Mouse (Mus musculus) layer of hippocampus, adult 11-12 months (tissue): ENCODE measurements at regions not wholly inside any gene's neighbourhood (a gene's known extent, or its start where the extent isn't known, plus 50 kb on each side); places are given as distances from the start of the nearest gene placed in this dataset.
A peak's percentile ranks its signal among the peaks of the same experiment; 100 is the strongest.

Experiments
- DNase-seq: peaks from one replicate; pipeline ENCODE4 v3.0.0; 2022; ENCODE audit warnings: low spot score

DNA sequence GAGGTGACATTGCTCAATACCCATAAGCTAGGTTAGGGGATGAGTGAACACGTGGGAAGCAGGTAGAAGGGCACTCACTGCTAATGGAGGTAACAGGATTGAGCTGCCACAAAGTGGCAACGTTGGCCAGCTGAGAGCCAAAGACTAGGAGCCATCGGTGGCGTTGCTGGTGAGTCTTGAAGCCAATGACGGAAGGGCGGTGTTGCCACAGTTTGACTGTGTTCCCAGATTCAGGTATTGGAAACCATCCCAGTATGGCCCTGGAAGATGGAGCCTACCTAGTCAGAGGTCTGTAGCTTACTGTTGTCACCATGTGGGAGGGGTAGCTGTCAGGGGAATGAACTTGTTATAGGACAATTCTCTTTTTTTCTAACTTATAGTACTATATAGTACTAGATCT lies 158.4 kb downstream of the Ly86 start:
- no peak for DNase-seq

DNA sequence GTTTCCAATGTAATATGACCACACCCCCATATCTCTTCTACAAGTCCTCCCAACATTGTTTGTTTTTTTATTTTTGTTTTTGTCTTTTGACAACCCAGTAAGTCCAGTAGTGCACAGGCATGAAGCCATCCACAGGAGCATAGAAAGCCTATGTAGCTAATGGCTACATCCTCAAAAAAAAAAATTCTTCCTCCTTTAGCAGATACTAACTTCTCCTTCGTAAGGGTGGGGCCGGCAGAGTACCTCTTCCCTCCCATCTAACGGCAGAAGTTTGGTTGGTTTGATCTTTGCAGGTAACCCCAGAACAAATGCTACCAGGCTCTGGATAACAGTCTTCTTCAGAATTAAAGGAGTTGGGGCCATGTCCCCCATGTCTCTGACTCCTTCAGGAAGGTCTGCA lies 158.9 kb downstream of the Ly86 start:
- DNase-seq, result no peak

DNA sequence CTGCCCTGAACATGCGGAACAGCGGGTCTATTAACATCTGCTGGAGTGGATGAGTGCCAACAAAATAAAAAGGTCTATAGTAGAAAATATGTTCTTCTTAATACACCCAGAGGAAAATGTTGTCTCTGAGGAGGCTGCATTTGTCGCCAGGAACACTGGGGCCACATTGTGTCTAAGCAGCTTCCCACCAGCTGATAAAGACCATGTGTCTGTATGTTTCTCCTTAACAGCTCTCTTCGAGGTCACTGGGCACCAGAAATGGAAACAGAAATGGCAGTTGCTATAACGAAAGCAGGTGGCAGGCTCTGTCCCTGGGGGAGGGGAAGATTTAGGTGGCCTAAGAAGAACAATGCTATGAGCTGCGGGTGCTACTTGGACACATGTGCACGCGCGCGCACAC lies 159.4 kb downstream of the Ly86 start:
- DNase-seq, result no peak

DNA sequence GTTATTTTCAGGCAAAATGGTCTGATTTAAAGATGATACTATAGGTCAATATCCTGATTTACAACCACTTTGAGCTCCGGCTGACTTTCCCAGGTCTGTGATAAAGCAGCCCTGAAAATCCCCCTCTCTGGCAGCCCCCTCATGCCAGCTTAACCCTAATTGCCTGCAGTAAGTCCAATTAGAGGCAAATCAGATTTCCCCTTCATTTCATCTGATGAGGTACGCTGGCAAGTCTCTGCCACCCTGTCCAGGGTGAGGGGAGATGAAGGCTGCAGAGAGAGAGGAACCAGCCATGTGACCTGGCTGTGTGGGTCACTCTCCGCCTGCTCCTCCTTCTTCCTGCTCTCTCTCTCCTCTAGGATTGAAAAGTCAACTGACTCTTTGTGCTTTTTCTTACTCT lies 160.6 kb downstream of the Ly86 start:
- no peak for DNase-seq

DNA sequence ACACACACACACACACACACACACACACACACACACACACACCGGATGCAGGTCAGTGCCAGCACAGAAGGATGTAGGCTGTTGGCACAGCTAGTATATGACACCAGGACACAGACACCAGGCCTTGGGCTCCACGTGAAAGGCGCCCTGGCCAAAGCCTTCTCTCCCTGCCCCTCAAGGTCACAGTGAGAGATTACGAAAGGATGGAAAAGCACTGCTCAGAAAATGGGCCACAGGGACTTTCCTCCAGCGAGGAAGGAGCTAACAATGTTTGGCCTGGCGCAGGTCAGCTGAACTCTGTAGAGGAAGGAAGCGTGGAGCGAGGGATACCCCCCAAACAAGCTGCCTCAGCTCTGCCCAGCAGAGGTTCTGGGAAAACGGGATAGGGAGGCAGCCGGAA lies 161.0 kb downstream of the Ly86 start:
- no peak for DNase-seq

DNA sequence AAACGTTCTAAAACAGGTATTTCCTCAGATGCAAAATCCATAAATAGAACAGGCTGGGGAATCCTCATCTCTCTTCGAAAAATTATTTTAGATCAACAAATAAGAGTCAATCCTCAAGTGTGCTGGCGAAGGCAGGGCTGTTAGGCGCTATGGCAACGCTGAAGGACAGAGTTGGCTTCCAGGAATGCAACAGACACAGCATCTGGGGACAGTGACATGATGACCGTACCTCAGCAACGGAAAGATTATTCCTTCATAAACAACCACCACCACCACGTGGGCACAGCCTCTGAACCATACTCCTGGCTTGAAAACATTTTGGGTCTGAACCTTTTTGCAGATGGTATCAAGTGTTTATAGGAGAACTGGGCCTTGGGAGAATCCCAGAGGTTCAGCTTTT lies 161.7 kb downstream of the Ly86 start:
- DNase-seq, result no peak

DNA sequence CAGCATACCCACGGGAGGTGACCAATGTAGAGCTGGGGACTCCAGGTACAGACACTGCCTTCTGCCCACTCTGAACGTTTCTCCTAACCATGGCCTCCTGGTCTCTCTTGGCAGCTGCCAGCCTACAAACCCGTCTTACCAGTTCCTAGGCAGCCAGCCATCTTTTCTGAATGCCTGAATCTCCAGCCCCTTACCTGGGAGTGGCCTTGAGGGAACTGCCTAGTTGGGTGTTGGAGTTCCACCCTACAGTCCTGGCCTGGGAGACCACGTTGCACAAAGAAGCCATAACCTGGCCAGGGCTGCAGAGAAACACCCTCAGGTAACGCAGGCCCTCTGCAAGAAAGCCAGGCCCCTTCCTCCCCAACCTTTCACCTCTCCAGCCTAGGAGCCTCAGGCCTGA lies 162.1 kb downstream of the Ly86 start:
- DNase-seq, result no peak

DNA sequence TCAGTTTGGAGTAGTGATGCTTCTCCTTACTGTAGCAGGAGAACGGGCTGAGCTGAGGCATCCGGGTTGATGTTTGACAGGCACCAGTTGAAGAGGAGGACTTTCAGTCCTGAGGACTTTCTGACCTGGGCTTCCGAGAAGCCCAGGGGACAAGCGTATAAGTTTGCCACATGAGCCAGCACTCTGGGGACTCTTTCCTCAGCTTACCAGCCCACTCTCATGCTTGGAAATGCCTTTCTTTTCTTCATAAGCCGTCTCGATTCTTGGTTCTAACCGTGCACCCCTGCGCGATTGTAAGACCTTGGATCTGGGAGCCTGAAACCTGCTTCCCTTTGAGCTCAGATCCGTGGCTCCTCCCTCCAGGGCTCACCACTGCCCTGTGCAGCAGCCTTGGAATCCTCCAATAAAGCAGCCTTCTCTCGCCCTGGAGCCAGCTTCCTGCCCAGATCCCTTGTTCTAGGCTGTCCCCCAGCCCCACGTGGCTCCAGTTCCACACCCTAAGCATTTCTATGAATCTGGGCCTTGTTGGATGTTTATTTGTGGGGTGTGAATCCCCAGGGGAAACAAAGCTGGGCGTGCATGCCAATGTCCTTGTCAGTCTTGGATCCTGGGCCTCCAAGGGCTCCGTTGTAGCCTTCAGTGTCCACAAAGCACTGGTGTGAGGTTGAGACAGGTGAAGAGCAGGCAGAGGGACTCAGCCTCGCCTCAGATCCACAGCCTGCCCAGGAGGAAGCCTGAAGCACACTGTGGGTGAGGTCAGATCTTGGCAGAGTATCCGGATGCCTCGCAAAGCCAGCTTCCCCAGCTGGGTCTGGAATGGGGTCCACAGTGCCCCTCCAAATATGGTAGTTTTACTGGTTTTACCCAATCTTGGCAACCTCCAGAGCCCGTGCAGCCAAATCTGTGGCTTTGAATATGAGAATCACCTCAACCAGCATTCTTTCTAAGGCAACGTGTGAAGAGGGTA lies 163.7 kb downstream of the Ly86 start:
- no peak for DNase-seq

DNA sequence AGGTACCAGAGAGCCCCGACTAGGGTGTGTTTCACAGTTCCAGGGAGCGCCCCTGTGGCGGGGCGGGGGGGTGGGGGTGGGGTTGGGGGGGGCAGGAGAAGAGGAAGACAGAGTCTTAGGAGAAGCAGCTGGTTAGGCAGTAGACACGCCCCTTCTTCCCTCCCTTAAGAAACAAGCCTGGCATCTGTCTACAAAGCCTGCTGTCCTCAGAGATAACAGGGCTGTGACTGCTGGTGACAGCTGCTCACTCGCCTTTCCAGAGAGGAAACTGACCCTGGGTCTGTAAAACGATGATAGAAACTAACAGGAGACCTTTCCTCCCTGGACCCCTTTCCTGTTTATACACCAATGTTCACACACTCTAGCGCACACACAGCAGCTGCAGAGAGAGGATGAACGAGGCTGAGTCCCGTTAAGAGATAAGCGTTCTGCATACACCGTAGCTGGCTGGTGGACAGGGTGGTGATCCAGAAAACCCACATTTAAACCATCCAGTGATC lies 164.4 kb downstream of the Ly86 start:
- no peak for DNase-seq

DNA sequence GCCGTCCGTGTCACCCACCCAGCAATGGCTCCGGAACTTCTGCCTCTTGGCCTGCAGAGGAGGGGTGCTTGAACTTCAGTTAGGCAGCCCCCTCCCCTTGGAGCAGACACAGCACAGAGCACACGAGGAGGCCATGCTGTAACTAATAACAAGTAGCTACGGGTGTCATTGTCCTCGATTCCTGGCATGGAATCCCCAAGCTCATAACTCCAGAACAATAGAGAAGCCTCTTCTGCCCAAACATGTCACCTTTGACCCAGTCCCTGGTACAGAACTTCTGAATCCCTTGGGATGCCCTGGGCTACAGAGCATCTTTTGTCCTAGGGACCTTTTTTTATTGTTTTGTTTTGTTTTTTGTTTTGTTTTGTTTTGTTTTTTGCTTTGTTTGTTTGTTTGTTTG lies 165.5 kb downstream of the Ly86 start:
- DNase-seq, result no peak

DNA sequence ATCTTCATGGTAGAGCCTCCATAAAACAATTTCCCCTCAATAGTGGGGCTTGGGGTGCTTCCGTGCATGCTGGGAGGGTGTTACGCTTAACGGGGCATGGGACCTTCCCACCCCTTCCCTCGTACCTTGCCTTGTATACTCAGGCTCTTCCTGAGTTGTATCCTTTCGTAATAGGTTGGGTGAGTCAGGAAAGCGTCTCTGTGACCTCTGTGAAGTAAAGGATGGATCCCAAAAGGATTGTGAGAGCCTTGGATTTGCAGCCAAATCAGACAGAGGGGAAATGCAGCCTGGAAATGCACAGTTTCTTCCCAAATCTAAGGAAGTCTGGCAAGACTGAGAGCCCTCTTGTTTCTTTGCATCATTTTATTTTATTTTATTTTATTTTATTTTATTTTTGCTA lies 166.0 kb downstream of the Ly86 start:
- DNase-seq, result no peak

DNA sequence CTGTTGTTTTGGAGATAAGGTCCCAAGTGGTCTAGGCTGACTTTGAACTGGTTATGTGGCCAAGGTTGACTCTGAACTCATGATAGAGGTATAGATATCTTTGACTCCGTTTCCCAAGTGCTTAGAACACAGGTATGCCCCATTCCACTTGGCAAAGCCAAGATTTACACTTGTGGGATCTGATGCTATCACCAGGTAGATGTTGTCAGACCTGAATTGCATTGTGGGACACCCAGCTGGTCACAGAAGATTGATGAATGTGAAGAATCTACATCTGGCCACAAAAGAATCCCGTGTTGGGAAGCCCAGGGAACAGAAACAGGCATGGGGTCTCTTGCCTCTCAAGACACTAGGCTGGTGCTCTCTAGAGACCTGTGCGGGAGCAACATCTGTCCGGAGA lies 166.4 kb downstream of the Ly86 start:
- no peak for DNase-seq

DNA sequence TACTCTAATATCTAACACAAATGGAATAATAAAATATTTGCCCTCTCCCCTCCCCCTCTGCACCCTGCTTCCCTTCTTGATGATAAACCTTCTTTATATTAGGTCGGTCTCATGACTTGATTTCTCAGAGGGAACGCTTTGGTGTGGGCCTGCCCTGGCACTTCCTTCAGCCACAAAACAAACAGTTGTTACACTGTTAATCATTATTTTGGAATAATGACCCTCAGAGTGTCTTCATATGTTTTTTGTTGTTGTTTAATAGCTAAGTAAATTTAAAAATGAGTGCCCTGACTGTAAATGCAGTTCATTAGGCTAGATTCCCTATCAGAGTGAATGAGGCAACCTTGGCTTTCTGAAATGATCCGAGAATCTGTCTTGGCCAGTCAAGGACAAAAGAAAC lies 167.8 kb downstream of the Ly86 start:
- DNase-seq, result no peak

DNA sequence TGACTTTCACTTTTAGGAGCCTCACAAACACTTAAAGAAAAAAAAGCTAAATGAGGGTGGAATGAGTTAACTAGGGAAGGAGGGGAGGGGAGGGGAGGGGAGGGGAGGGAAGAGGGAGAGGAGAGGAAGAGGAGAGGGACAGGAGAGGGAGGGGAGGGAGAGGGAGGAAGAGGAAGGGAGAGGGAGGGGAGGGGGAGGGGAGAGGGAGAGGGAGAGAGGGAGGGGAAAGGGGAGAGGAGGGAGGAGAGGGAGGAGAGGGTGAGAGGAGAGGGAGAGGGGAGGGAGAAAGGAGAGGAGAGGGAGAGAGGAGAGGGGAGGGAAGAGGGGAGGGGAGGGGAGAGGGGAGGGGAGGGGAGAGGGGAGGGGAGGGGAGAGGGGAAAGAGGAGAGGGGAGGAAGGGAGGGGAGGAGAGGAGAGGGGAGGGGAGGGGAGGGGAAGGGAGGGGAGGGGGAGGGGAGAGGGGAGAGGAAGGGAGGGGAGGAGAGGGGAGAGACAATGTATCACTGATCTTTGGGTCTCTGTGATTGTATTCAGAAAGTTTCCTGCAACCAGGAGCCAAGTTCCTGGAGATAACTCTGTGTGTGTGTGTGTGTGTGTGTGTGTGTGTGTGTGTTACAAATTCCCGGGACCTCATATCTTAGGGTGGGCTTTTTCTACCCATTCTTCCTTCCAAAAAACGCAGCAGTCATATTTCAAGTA lies 168.3 kb downstream of the Ly86 start:
- no peak for DNase-seq

DNA sequence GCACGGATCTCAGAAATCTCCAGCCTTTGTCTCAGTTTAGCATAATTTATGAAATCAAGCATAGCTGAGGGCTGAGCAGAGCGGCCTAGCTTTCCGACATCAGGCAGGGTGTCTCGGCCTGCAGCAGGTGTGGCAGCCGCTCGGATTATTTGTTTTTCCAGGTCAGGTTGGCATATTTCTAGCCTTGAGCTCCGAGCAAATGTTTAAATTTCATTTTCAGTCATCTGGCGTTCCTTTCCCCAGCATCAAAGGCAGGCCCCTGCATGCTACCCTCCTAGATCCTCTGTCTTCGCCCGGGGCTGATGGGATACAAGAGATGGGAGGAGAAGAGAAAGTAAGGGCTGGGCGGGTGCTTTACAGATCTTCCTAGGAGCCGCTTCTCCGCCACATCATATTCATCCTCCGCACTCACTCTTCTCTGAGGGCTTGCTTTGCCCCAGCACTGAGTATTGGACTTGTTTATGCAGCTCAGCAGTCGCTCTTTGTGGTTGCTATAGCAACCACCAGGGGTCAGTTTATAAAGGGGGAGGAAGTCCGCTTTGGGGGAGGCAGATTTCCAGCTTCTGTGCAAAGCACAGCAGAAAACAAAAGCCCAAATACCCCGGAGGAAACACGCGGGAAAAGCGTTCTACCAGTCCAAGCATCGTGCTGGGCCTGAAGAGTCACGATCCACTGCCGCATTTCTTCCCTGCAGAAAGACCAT lies 169.0 kb downstream of the Ly86 start:
- DNase-seq, result peak; percentile 51

DNA sequence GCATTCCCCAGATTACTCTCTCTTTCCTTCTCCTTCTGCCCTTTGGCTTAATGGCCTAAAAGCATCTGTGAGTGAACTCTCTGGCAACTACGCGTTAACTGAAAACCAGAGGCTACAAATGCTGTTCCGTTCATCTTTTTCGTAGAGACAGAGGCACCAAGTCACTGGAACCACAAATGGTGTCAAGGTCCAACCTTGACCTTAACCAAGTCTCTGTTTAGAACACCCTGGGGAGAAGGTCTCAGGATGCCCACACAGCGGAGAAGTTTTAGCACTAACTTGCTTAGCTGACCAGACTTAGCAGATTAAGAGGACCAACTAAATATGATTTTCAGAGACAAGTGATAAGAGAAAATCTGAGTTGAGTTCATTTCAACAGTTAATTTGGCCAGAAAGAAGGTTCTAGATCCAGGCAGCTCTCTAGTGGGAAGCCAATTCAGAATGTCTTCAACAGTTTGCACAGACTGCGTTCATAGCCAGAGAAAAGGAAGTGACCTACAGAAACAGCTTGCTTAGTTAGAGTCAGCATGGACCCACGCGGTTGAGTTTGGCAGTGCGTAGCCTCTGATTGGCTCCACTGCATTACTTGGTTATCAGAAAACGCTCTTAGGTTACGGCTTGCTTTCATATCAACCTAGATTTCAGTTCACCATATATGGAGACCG lies 169.8 kb downstream of the Ly86 start:
- DNase-seq, result no peak

DNA sequence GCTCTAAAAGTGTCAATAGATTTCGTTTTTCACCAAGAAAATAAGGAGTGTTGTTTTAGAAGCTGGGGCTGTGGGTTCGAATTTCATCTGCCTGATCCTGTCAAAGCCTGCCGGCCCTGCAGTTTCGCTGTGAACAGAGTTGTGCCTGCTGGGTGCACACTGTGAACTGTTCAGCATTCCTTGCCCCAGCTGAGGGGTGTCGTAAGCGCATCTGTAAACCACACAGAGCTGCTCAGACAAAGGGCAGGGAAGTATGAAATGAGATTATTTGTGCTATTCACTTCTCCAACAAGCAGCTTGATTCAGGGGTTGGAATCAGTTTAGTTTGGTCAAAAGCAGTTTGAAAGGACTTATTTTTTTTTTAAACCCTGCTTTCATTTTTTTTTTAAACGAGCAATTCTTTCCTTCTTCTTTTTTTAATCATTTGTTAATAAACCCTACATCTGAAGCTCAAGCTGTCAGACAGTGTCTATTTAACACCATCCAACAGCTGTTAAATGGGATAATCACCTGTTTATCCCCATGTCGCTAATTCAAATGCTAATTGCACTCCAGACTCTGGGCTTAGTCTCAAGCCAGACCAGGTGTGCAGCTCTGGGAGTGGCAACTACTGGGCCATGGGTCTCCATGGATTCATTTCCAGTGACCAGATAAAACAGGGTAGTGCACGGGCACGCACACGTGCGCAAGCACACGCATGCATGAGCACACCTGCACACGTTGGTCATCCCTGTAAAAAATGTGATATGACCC lies 172.2 kb downstream of the Ly86 start:
- DNase-seq, result no peak

DNA sequence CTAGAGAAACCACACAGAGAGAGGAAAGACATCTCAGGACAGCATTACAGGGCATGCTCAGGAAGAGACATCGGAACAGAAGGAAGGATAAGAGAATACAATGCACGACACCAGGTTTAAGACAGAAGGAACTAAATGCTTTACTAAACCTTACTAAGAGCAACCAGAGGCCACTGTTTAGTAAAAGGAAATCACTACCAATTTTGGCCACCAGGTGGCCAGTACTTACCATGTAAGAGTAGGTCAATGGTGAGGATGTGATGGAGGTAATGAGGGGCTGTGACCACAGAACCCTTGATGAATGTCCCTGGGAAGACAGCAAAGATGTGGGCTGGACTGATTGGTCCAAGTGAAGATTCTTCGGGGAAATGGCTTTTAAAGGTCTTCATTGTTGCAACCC lies 174.9 kb downstream of the Ly86 start:
- no peak for DNase-seq

DNA sequence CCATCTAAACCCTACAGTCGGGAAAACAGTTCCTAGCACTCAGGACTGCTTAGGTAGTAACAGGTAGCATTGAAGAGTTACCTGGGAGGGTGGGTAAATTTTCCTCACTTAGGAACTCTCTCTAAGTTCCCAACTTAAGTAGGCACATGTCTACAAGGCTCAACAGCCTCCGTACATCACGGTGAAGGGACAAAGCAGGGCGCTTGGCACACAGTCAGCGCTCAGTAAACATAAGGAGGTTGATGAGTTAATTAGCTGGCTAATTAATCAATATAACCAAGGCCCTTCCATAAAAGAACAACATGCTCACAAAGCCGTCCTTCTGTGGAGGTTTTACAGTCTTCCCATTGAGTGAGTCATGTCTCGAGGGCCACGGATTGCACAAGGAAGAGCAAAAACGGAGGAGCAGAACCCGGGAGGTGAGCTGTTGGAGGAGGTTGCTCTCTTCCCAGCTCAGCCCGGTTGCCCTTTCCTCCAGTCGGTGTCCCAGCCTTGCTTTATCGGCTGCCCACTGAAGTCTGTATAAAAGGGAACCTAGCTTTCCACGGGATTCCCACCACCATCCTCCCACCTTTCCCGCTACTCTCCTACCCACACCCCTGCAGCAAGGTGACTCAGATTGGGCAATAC lies 180.2 kb downstream of the Ly86 start:
- no peak for DNase-seq

DNA sequence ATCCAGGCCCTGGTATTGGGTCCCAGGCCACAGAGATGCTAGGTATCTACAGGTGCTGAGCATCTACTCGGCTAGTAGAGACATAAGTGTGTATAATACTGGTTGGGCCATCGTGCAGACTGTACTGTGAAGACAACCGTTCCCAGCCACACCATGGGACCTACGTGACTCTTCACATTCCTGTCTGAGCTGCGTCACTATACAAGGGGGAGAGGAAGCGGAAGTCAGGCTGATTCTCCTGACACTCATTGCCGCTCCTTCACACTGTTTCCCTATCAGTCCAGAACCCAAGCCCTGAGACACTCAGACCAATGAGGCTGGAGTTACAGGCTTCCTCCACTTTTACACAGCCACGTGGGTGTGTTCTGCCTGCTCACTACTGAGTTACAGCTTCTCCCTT lies 181.1 kb downstream of the Ly86 start:
- no peak for DNase-seq

DNA sequence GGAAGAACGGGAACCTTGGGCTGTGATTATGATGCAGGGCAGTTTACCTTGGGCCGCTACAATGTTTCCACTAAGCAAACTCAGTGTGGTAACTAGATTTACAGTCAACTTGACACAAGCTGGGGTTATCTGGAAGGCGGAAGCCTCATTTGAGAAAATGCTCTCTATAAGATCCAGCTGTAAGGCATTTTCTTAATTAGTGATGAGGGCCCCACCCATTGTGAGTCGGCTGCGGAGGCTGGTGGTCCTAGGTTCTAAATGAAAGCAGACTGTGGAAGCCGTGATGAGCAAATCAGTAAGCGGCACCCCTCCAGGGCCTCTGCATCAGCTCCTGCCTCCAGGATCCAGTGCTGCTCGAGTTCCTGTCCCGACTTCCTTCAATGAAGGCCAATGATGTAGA lies 183.4 kb downstream of the Ly86 start:
- no peak for DNase-seq
